Mouse (Mus musculus) forebrain, embryonic 11.5 days (tissue): ENCODE data around the gene Grm5. TPM values are rescaled to one million over a fixed set of nuclear protein-coding genes. Genes with fewer than 3 reads are reported as not detected.

ENCODE experiments used
- ATAC-seq: fragments of 200-750 bp; cut with Nextera tagmentation; replicated peaks from 2 replicates; pipeline ENCODE4 v1.8.0; 2017; ENCODE audit warnings: moderate TSS enrichment; ENCODE audit not compliant: low FRiP score
- DNase-seq: peaks from one replicate; pipeline ENCODE4 v3.0.0-alpha.2; 2017; ENCODE audit warnings: low spot score
- H3K27ac ChIP-seq: fragments of 300-500 bp; sonication (generic); 2 replicates; pipeline ENCODE4 v1.5.1; 2014; ENCODE audit warnings: low read depth, low read length
- H3K27me3 ChIP-seq: fragments of 300-500 bp; sonication (generic); 2 replicates; pipeline ENCODE4 v1.6.1; 2014; ENCODE audit warnings: mild to moderate bottlenecking, low read length, mixed read lengths; ENCODE audit not compliant: control insufficient read depth, insufficient read depth
- H3K36me3 ChIP-seq: fragments of 300-500 bp; sonication (generic); 2 replicates; pipeline ENCODE4 v1.6.1; 2014; ENCODE audit warnings: mild to moderate bottlenecking, low read length, moderate library complexity, mixed read lengths; ENCODE audit not compliant: control insufficient read depth, insufficient read depth
- H3K4me1 ChIP-seq: fragments of 300-500 bp; sonication (generic); replicated peaks from 2 replicates; pipeline ENCODE4 v1.6.1; 2014; ENCODE audit warnings: low read length, mixed read lengths; ENCODE audit not compliant: control insufficient read depth, insufficient read depth
- H3K4me2 ChIP-seq: fragments of 300-500 bp; sonication (generic); 2 replicates; pipeline ENCODE4 v1.6.1; 2014; ENCODE audit warnings: low read depth, mild to moderate bottlenecking, low read length, moderate library complexity, mixed read lengths; ENCODE audit not compliant: severe bottlenecking
- H3K4me3 ChIP-seq: fragments of 300-500 bp; sonication (generic); 2 replicates; pipeline ENCODE4 v1.5.1; 2014; ENCODE audit warnings: low read depth, low read length
- H3K9ac ChIP-seq: fragments of 300-500 bp; sonication (generic); 2 replicates; pipeline ENCODE4 v1.6.1; 2014; ENCODE audit warnings: low read length
- H3K9me3 ChIP-seq: fragments of 300-500 bp; sonication (generic); 2 replicates; pipeline ENCODE4 v1.6.1; 2016; ENCODE audit warnings: low read length, mixed read lengths; ENCODE audit not compliant: control insufficient read depth
- WGBS: fragments of 180-500 bp; shearing (Covaris S2); extraction: QIAGEN DNeasy Blood & Tissue Kit; methylation state at CpG from one replicate; pipeline ENCODE4 v1.1.7; 2014; 5-methylcytosine and 5-hydroxymethylcytosine counted together
- polyA plus RNA-seq: library from polyadenylated mRNA; unstranded; fragments of >200 nt; fragmentation: Nextera tagmentation; extraction: Ambion mirVana; gene quantifications from 2 replicates; pipeline ENCODE4 v1.2.1, GENCODE M21; 2014

Gene Grm5
- 0.12 and 0.27 TPM in 2 replicates for polyA plus RNA-seq

- Histone ChIP-seq H3K27me3 (peaks cover 7% of the 10 kb centered on the region), H3K9ac (peak within 1 kb of the TSS; percentile 59), H3K4me2 (peak within 1 kb of the TSS; percentile 85), H3K36me3 (no peaks in the 10 kb centered on the region), H3K4me1 (peaks cover 4% of the 10 kb centered on the region; the same call in 1 of the 2 replicates), H3K27ac (no peak within 1 kb of the TSS), H3K4me3 (peak within 1 kb of the TSS; percentile 35), H3K9me3 (no peaks in the 10 kb centered on the region)
- DNase-seq (no peak), ATAC-seq (no peak)
- 11% methylated on average over 2 of the region's 2 CpGs for WGBS
These were observed at the start of gene Grm5 for GRCm38 (mm10) chr7:87583868-87584267. TSS of gene Grm5 (plus strand) at chr7:87584168.

GRCm38 (mm10) chr7:87539031-87539430 lies 44.9 kb upstream of the Grm5 start:
- no peak for DNase-seq
- Histone ChIP-seq H3K4me1 (no peaks in the 10 kb centered on the region), H3K4me3 (no peak overlapping the region), H3K27me3 (no peaks in the 10 kb centered on the region), H3K36me3 (no peaks in the 10 kb centered on the region), H3K9me3 (no peaks in the 10 kb centered on the region), H3K4me2 (no peak overlapping the region), H3K27ac (no peak overlapping the region), H3K9ac (no peak overlapping the region)
- no peak for ATAC-seq

- DNase-seq (no peak), ATAC-seq (no peak)
- H3K36me3 ChIP-seq, result no peaks in the 10 kb centered on the region
- no peak overlapping the region for H3K27ac ChIP-seq
- no peaks in the 10 kb centered on the region for H3K4me1 ChIP-seq
- H3K9me3 ChIP-seq, result no peaks in the 10 kb centered on the region
- H3K27me3 ChIP-seq, result no peaks in the 10 kb centered on the region
- no peak overlapping the region for H3K4me3 ChIP-seq
- no peak overlapping the region for H3K4me2 ChIP-seq
- H3K9ac ChIP-seq, result no peak overlapping the region
- 55% methylated on average over 1 of the region's 1 CpGs for WGBS
These were observed 18.7 kb upstream of the Grm5 start for GRCm38 (mm10) chr7:87565300-87565699.

- DNase-seq, result no peak
- ATAC-seq, result peak; percentile 66; the same call in 1 of the 2 replicates
- no peaks in the 10 kb centered on the region for H3K4me1 ChIP-seq
- no peak overlapping the region for H3K27ac ChIP-seq
- H3K9ac ChIP-seq, result no peak overlapping the region
- H3K27me3 ChIP-seq, result no peaks in the 10 kb centered on the region
- H3K4me2 ChIP-seq, result no peak overlapping the region
- H3K4me3 ChIP-seq, result no peak overlapping the region
- no peaks in the 10 kb centered on the region for H3K36me3 ChIP-seq
- no peaks in the 10 kb centered on the region for H3K9me3 ChIP-seq
These were observed 17.5 kb upstream of the Grm5 start for GRCm38 (mm10) chr7:87566476-87566875.

- 1% methylated on average over 28 of the region's 28 CpGs for WGBS
- no peaks in the 10 kb centered on the region for H3K9me3 ChIP-seq
- DNase-seq, result peak; percentile 73
- no peaks in the 10 kb centered on the region for H3K36me3 ChIP-seq
- ATAC-seq, result peak; percentile 94
- H3K4me2 ChIP-seq, result peak overlapping the region; percentile 85
- H3K27me3 ChIP-seq, result peaks cover 7% of the 10 kb centered on the region
- no peak overlapping the region for H3K27ac ChIP-seq
- H3K4me3 ChIP-seq, result peak overlapping the region; percentile 35
- H3K9ac ChIP-seq, result peak overlapping the region; percentile 59
- peaks cover 4% of the 10 kb centered on the region; the same call in 1 of the 2 replicates for H3K4me1 ChIP-seq
These were observed 323 bp downstream of the Grm5 start for GRCm38 (mm10) chr7:87584281-87584701.

GRCm38 (mm10) chr7:87586271-87586937 lies 2.4 kb downstream of the Grm5 start:
- no peak overlapping the region for H3K4me3 ChIP-seq
- no peak for ATAC-seq
- peaks cover 7% of the 10 kb centered on the region for H3K27me3 ChIP-seq
- H3K9me3 ChIP-seq, result no peaks in the 10 kb centered on the region
- H3K4me1 ChIP-seq, result peaks cover 4% of the 10 kb centered on the region; the same call in 1 of the 2 replicates
- no peaks in the 10 kb centered on the region for H3K36me3 ChIP-seq
- no peak overlapping the region for H3K27ac ChIP-seq
- no peak for DNase-seq
- H3K9ac ChIP-seq, result no peak overlapping the region
- WGBS, result 8% methylated on average over 10 of the region's 10 CpGs
- H3K4me2 ChIP-seq, result no peak overlapping the region

GRCm38 (mm10) chr7:87587976-87588375 lies 4.0 kb downstream of the Grm5 start:
- Histone ChIP-seq H3K27me3 (peaks cover 7% of the 10 kb centered on the region), H3K9me3 (no peaks in the 10 kb centered on the region), H3K4me3 (no peak overlapping the region), H3K4me2 (no peak overlapping the region), H3K27ac (no peak overlapping the region), H3K36me3 (no peaks in the 10 kb centered on the region), H3K9ac (no peak overlapping the region), H3K4me1 (peaks cover 4% of the 10 kb centered on the region; the same call in 1 of the 2 replicates)
- DNase-seq, result no peak
- 27% methylated on average over 1 of the region's 1 CpGs for WGBS
- no peak for ATAC-seq

- no peaks in the 10 kb centered on the region for H3K36me3 ChIP-seq
- H3K27me3 ChIP-seq, result no peaks in the 10 kb centered on the region
- no peaks in the 10 kb centered on the region for H3K9me3 ChIP-seq
- no peak overlapping the region for H3K9ac ChIP-seq
- H3K4me2 ChIP-seq, result no peak overlapping the region
- DNase-seq, result no peak
- no peaks in the 10 kb centered on the region for H3K4me1 ChIP-seq
- H3K27ac ChIP-seq, result no peak overlapping the region
- 80% methylated on average over 2 of the region's 2 CpGs for whole genome bisulfite sequencing
- H3K4me3 ChIP-seq, result no peak overlapping the region
- no peak for ATAC-seq
These were observed 42.3 kb downstream of the Grm5 start for GRCm38 (mm10) chr7:87626251-87626650.

- WGBS, result 57% methylated on average over 1 of the region's 1 CpGs
- H3K36me3 ChIP-seq, result no peaks in the 10 kb centered on the region
- no peak overlapping the region for H3K4me2 ChIP-seq
- H3K27me3 ChIP-seq, result no peaks in the 10 kb centered on the region
- no peak for DNase-seq
- no peak overlapping the region for H3K27ac ChIP-seq
- H3K9ac ChIP-seq, result no peak overlapping the region
- no peak overlapping the region for H3K4me3 ChIP-seq
- H3K4me1 ChIP-seq, result no peaks in the 10 kb centered on the region
- H3K9me3 ChIP-seq, result no peaks in the 10 kb centered on the region
- ATAC-seq, result no peak; the same call in 1 of the 2 replicates
These were observed 51.6 kb downstream of the Grm5 start for GRCm38 (mm10) chr7:87635530-87635929.
